Mouse (Mus musculus) lung, postnatal 4 days (tissue): ENCODE results near the gene Pdcd1lg2.
A peak's percentile ranks its signal among the peaks of the same experiment; 100 is the strongest.

Experiments used
- DNase-seq, 2 experiments: peaks; one replicate each; pipeline ENCODE4 v3.0.0; 2021

The Pdcd1lg2 gene

DNA sequence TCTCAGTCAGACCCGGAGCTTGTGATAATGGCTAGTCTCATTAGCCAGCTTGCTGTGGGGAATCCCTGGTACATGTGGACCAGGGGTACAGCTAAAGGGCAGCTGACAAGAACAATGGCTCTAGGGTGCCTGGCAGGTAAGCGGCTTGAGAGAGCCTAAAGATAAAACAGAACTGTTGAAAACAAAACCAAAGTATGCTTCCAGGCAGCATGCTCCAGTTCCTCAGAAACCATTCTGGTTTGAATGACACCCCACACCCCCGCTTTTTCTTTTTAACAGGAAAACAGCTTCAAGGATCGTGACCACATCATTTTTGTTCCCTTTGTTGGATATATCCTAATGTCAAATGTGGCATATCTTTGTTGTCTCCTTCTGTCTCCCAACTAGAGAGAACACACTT lies at the start of gene Pdcd1lg2:
Gene Pdcd1lg2, plus strand, starts transcription at position 301 of the 400 bp plus-strand sequence.
- no peak for DNase-seq

DNA sequence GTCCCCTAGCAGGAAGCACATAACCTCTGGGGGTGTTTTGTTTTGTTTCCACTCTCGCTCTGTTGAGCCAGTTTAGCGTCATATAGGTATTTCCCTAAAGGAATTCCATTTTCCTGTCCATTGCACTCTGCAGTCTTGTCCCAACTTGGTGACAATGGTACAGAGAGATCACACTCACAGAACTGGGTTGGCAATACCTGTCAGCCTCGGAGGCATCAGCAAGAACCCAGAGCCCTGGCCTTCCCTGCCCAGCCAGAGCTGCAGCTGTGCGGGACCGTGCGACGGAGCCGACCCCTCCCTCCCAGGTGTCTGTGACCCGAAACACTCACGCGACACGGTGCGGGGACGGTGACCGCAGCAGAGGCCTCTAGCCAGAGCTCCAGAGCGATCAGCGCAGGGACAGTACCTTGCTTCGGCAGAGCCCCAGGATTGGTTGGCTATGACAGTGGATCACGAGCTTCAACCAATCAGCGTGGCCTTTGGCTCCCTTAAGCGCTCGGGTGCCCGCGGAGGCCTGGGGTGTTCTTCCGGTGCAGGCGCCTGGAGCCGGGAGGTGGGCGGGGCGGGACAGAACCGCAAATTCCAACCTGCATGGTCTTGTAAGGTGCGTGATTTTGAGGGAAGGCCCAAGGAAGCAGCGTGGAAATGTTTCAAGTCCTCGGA lies 49.1 kb upstream of the Pdcd1lg2 start:
- peak; percentile 91 to 93 for DNase-seq

DNA sequence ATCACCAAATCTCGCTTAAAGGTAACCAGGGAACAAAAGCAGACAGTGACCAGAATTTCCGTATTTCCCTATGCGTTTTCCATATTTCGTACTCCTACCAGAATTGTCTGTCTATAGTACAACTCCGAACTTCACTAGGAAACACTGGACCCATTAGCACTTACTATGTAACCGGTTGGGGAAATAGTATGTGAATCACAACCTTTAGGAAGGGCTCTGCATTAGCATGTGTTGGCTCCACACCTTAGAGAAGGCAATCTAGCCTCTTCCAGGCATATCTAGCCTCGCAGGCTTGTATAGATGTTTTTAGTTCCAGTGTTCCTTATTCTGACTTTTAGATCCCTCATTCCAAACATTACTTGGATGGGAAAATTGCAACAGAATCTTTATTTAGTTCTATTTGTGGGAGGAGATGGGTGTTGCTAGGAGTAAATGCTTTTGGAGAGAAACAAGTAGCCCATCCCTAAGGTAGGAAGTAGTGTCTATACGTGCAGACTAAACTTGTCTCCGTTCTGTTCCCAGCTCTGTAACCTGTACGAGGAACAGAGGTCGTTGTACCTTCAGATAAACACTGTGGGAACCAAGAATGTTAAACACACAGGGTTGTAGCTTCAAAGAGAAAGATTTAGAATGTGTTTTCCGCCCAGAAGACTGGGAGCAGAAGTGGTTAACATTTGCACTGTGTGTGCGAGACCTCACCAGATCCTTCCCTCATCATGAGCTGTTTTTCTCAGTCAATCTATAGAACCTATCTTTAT lies 48.4 kb upstream of the Pdcd1lg2 start:
- DNase-seq = no peak

DNA sequence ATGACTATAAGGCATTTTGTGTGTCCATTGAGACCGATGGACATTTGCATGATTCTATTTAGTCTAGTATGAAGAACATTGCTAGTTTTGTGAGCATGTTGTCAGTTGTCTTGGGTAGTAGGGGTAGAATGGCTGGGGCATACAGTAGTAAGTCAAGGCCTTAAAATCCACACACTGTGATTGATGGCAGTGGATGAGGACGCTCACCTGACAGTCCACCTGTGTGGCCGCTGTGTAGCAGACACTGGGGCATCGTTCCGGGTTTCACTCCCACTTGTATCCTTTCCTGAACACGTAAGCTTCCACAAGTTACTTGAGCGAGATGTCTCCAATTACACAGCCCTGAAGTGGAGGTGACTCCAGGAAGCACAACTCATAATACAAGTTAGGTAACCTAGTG lies 47.2 kb upstream of the Pdcd1lg2 start:
- DNase-seq = no peak

DNA sequence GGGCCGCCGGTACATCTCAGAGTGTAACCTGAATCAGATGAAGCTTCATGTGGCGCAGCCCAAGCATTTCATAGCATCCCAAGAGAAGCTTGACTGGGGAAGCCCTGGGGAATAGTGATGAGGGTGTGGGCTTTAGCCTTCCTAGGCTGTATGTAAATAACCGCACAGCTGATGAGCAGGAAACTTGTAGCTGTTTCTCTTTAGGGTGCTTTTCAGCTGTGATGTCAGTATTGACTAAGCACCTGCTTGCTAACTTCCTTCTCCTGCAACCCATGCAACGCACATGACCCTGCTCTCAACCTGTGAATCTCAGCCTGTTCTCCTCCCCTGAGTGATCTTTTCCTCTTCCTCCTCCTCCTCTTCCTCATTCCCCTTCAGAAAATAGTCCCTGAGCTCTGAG lies 46.6 kb upstream of the Pdcd1lg2 start:
- DNase-seq = no peak

DNA sequence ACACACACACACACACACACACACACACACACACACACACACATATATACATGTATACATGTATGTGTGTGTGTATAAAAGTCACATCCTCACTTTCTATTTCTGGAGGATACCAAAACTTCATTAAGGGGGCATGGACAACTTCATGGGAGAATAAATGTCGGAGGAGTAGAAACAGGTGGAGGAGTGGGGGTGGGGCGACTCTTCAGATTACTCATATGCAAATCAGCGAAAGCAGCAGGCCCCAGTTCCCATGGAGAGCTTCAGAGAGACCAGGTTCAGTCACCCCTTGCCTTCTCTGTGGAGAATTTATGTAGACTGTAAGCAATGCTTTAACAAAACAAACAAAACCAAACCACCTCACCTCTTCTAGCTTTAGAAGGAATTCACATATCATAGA lies 45.6 kb upstream of the Pdcd1lg2 start:
- DNase-seq = no peak

DNA sequence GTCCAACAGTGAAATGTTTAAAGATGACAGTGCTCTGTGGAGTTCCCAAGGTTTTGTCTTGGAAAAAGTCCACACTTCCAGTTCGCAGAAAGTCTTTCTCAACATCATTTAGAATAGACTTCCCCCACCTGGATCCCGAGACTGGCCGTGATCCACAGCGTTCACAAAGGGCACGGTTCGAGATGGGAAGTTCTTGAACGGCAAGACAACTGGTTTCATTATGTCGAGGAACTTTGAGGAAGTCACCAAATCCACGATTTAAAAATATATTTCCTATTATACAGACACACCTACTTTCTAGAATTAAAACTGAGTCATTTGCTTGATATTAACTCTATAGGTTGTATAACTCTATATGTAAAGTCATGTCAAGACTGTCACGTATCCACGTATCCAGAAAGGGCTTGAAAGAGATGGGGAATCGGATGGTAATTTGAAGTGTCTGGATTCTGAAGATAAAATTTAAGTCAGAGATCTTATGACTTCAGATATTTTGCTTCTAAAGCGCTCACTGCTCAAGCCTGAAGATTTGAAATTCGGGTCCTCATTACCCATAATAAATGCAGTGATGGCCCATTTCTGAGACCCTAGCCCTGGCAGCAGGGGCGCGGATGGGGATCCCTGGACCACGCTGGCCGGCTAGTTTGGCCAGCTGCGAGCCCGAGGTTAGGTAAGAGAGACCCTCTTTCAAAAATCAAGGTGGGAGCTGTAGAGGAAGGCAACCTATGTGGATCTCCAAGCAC lies 44.3 kb upstream of the Pdcd1lg2 start:
- DNase-seq = peak in 1 of 2 experiments; percentile 23

DNA sequence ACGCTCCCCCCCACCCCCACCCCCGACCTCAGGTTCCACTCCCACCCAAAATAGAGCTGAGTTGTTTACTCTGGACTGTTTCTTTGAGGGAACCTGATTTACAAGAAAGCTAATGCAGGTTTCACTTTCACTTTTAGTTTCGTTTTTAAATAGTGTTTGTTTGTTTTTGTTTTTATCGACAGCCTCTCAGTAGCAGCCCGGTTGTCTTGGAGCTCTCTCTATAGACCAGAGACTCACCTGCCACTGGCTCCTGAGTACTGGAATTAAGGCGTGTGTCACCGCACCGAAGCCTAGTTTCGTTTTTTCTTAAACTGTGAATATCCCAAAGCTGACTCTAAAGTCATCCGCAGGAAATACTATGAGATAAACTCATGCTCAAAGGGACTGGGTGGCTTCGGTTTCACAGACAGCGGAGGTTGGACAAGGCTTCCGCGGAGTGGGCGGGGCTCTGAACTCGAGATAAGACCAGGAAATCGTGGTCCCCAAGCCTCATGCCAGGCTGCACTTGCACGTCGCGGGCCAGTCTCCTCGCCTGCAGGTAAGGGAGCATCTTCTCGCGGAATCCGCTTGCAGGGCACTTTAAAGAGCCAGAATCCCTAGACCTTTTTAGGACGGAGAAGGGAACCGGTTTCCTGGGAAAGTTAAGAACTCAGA lies 43.6 kb upstream of the Pdcd1lg2 start, which contains the start of the genes Plgrkt and Cd274:
Gene Plgrkt, minus strand, starts transcription at position 422 of the 654 bp plus-strand sequence.
Gene Cd274, plus strand, starts transcription at position 487 of the 654 bp plus-strand sequence.
- peak; percentile 85 to 89 for DNase-seq

DNA sequence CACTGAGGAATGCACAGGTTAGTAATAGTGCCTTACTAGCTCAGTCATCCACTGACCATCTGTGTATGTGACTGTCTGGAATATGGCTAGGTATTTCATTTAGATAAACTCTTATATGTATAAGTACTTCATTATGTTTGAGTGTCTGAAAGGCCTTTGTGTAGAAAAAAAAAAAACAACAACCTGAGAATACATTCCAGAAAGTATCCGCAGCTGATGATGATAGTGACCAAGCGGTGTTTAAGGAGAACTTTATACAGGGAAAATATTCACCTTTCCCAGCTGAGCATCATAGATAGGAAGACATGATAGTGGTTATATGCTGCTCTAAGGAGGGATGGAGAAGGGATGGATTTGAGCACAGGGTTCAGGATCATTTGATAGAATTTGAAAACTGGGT lies 42.7 kb upstream of the Pdcd1lg2 start:
- no peak for DNase-seq

DNA sequence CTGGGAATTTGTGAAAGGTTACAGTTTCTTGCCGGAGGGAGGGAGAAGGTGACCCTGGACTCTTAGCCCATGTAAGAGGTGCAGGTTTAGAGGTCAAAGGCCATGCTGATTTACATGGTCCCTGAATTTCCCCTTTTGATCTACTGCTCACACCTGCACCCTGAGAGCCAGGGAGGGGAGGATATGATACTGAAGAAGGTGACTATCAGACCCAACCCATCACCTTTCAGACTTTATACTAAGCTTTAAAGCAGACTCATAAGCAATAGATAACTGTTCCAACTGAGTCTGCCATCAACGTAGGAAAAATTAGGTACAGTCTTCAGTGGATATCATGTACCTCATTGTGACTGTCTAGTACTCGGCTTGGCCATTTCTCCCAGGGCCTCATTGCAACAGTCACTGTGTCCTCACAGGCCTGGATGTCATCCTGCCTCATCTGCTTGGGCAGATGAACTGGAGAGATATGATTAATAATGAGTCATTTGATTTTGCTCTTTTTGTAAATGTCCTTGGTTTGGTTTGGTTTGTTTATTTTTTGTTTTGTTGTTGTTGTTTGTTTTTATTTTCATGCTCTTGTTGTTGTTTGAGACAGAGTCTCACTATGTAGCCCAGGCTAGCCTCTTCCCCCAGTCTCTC lies 41.9 kb upstream of the Pdcd1lg2 start:
- DNase-seq = no peak

DNA sequence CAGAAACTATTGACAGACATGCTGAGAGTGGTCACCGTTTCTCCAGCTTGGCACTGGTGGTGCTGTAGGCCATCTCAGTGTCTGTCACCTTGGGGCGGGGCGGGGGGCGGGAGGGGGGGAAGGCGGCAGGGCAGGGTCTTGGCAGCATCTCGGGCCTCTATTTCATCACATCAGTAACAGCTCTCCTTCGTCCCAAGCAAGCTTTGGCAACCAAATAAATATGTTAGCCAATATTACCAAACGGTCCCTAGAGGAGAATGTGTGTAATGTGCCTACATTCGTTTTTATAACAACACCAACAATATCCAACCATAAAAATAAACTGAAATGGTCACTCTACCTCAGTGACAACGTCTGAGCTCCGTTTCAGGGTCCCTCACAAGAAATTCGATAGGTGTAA lies 40.6 kb upstream of the Pdcd1lg2 start:
- DNase-seq = no peak

DNA sequence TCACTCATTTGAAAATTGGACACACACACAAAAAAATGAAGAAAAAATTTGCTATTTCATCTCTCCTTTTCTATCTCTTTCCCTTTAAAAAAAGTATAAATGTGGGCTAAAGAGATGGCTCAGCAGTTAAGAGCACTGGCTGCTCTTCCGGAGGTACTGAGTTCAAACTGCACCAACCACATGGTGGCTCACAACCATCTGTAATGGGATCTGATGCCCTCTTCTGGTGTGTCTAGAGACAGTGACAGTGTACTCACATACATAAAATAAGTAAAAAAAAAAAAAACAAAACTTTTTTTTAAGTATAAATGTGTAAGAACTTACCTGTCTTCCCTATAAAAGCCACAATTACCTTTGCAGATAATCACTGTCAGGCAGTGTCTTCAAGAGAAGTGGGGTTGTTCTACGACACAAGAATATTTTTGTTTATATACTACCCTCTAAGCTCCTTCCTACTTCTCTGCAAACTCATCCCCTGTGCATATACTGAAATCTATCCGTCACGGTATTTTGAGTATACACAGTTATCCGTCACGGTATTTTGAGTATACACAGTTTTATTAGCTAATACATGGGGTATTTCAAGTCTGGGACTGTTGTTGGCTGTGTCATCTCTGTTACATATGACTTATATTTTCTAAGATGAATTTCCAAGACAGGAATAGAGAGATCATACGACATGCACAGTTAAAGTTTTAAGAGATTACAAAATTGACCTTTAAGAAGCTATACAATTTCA lies 40.0 kb upstream of the Pdcd1lg2 start:
- DNase-seq = no peak

DNA sequence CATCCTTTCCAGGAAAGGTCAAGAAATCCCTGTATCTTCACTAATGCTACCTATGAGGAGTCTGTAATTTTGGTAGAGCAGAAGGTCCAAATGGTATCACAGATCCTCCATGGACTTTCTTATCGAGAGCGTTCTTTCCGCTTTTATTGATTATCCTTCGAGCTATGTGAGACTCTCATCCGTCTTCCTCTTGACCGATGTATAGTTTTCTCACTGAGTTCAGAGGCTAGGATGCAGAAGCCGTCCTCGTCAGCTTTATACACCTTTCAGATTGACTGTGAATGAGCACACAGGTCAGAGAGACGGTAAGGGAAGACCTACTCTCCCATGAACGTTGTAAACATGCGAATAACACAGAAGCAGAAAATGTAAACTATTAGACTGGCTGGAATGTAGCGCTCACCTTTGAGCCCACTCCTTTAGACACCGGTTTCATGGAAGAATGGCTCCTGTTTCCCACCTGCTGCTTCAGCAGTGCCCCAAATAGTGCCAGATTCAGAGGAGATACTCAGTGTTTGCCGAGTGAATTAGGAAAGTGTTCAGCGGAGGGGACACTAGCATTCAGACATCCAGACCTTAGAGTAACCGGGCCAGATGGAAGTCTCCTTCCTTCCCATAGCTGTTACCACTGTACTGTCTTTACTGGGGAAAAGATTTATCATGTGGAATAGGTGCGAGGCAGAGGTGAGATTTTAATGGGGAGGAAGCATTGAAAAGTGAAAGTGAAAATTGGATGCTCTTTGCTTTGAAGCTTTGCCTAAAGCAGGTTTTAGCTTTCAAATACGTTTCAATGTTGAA lies 39.2 kb upstream of the Pdcd1lg2 start:
- no peak for DNase-seq

DNA sequence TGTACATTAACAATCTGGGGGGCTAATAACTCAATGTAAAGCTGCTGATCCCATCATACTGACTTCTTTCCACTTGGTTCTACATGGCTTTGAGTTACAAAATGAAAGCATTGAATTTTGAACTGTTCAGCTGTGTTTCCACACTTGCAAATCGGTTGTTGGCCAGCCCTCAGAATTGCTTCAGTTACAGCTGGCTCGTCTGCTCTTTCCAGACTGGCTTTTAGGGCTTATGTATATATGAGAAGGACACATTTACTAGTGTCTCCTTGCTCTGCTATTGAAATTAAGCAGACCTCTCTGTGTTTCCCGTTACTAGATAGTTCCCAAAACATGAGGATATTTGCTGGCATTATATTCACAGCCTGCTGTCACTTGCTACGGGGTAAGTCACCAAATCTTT lies 38.6 kb upstream of the Pdcd1lg2 start:
- DNase-seq = peak in 1 of 2 experiments; percentile 32

DNA sequence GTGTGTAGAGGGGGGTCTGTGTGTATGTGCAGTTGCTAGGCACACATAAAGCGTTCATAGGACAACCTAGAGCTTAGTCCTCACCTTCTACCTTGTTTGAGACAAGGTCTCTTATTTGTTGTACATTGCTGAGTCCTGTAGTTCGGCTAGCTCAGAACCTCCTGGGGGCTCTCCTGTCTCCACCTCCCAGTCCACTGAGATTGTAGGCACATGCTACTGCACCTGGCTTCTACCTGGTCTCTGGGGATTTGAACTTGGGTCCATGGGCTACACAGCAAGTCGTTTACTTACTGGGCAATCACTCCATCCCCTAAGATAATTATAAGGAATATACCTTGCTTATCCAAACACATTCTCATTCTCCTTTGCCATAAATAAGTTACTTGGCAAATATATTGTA lies 38.1 kb upstream of the Pdcd1lg2 start:
- no peak for DNase-seq

DNA sequence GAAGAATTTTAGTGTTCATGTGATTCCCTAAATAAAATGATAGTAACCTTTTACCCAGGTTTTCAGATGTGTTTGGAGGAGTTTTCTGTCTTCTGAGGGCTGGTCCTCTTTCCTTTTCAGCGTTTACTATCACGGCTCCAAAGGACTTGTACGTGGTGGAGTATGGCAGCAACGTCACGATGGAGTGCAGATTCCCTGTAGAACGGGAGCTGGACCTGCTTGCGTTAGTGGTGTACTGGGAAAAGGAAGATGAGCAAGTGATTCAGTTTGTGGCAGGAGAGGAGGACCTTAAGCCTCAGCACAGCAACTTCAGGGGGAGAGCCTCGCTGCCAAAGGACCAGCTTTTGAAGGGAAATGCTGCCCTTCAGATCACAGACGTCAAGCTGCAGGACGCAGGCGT lies 37.3 kb upstream of the Pdcd1lg2 start:
- no peak for DNase-seq

DNA sequence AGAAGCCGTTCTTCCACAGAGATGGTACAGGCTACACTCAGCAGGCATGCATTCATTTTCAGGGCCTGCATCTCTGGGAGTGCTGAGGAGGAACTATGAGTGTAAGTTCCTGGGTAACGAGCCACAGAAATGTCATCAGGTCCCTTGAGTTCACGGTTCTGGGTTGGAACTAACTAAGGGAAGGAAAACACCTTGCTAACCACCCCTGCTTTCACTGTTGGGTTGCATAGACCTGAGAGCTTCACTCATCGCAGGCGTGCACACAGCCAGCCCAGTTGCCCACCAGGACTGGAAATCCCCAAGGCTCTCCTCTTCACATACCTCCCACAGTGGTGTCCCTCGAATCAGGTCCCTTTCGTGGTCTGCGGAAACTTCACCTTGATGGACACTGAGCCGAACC lies 35.8 kb upstream of the Pdcd1lg2 start:
- DNase-seq = no peak

DNA sequence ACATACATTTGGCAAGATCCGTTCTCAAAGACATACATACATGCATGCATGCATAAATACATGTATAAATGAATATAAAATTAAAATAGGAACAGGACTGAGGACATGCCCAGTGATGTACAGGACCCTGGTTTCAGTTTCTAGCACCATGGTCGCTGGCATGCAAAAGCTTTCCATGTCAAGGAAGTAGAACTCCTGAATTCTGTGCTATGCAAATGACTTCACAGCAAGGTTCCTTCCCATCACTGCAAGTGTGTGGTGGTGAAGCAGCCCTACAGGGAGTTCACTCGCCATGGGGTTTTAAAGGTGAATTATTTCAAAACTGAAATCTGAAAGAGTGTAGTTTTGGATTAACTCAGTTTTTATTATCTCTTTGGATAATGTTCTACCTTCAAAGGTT lies 34.3 kb upstream of the Pdcd1lg2 start:
- DNase-seq = no peak

DNA sequence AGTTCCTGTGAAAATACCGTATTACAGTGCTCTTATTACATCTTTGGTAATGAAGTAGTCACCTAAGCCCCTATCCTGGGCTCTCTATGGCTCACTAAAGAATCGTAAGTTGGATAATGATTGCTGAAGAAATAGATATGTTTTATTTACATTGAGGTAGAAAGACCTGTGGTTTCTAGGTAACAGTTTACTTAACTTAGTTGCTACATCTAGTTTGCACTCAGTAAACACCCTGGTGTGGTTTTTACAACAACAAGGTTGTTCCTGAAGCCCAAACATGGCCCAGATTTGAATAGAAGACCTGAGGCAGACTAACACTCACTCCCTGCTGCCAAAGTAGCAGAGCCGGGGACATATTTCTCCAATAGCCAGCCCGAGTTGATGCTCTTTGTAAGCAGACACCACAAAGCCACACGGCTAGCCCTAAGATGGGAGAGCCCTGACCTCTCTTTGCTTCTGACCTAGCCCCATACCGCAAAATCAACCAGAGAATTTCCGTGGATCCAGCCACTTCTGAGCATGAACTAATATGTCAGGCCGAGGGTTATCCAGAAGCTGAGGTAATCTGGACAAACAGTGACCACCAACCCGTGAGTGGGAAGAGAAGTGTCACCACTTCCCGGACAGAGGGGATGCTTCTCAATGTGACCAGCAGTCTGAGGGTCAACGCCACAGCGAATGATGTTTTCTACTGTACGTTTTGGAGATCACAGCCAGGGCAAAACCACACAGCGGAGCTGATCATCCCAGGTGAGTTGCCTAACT lies 30.7 kb upstream of the Pdcd1lg2 start:
- DNase-seq = no peak

DNA sequence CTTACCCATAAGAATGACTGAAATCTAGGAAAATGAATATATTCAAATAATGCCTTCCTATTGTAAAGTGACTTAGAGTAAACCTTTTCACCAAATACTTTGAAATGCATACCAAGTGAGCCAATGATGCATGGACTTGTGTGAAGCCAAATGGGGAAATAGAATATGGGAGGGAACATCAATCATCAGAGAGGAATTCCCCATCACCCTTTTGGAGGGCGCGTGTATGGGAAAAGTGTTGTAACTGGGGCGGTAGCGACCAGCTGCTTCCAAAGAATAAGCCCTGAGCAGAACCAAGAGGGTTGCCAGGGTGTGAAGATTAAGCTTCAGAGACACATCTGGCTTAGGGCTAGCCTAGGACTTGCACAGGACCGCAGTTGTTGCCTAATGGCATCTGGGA lies 27.4 kb upstream of the Pdcd1lg2 start:
- no peak for DNase-seq
